Mouse (Mus musculus): ENCODE data around the gene Aox4. TPM values are rescaled to one million over a fixed set of nuclear protein-coding genes. Genes with fewer than 3 reads are reported as not detected.

The Aox4 gene
- polyA plus RNA-seq, 1 experiment from 2014 or later, result 30.0 TPM

DNA sequence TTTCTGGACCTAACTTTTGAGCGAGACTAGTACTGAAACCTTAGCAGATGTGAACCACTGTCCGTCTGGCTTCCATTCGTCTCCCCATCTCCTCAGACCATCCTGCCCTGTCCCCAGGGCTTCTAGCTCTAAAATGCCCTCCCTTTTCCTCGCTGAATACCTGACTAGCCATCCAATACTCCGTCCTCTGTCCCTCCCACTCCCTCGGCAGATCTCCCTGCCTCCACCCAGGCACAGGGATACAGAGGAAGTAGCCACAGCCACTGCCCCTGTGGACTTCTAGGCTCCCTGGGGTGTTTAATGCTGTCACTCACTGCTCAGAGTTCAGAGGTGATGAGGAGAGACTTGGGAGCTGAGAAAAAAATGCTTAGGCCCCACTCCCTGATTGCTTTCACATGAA lies 91.8 kb downstream of the Aox4 start:
- H3K4me2 ChIP-seq (replicated peaks), result no peak overlapping the region
- no peaks in the 10 kb centered on the region for H3K27me3 ChIP-seq
- H3K4me1 ChIP-seq, result peaks cover 20% of the 10 kb centered on the region
- no peaks in the 10 kb centered on the region for H3K9me3 ChIP-seq (replicated peaks)
- 65% methylated on average over 6 of the region's 6 CpGs for WGBS
- ATAC-seq (ENCODE audit: insufficient number of reproducible peaks, low FRiP score, low TSS enrichment, low read depth), result no peak
- no peaks in the 10 kb centered on the region for H3K36me3 ChIP-seq
- no peak overlapping the region for H3K9ac ChIP-seq
- H3K4me3 ChIP-seq (replicated peaks), result no peak overlapping the region
- H3K27ac ChIP-seq (replicated peaks), result no peak overlapping the region

DNA sequence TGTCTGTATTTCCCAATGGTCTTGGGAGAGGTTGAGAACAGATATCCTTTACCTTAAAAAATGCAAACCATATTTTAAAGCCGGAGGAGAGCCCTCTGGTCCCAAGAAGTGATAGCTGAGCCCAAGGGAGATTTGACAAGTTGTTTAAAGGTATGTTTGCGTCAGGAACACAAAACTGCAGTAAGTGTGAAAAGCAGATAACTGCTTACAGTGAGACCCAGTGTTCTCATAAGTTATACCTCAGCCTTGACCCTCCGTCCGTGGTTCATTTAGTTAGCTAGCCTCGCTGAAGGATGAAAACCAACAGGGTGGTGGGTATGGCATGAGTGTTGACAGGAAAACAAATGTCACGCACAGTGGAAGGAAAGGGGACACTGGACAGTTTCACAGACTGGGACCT lies 92.8 kb downstream of the Aox4 start:
- Histone ChIP-seq H3K4me3 (replicated peaks) (no peak overlapping the region), H3K4me1 (peaks cover 20% of the 10 kb centered on the region), H3K27me3 (no peaks in the 10 kb centered on the region), H3K9me3 (replicated peaks) (no peaks in the 10 kb centered on the region), H3K4me2 (replicated peaks) (no peak overlapping the region), H3K9ac (no peak overlapping the region), H3K36me3 (no peaks in the 10 kb centered on the region), H3K27ac (replicated peaks) (peak overlapping the region; percentile 80)
- ATAC-seq (ENCODE audit: insufficient number of reproducible peaks, low FRiP score, low TSS enrichment, low read depth), result no peak
- 87% methylated on average over 6 of the region's 6 CpGs for WGBS

DNA sequence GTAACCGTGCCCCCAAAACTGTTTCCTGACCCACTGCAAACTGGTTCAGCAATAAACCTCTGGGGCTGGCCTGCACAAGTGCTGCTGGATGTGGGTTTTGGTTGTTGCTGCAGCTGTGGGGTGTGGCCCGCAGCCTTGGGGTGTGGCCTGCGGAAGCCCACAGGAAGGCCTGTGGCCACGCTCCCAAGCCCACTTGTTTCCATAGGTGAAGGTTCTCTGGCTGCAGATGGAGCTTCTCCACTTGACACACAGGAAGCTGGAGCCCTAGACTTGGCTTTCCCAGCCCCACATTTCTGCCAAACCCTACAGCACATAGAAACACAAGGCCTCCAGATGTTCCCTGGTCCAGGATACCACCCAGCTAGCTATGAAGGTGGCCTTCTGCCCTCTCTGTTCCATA lies 93.5 kb downstream of the Aox4 start:
- H3K4me3 ChIP-seq (replicated peaks), result no peak overlapping the region
- peaks cover 20% of the 10 kb centered on the region for H3K4me1 ChIP-seq
- peak overlapping the region; percentile 80 for H3K27ac ChIP-seq (replicated peaks)
- H3K27me3 ChIP-seq, result no peaks in the 10 kb centered on the region
- WGBS, result 45% methylated on average over 4 of the region's 4 CpGs
- H3K4me2 ChIP-seq (replicated peaks), result no peak overlapping the region
- ATAC-seq (ENCODE audit: insufficient number of reproducible peaks, low FRiP score, low TSS enrichment, low read depth), result peak; percentile 82
- H3K36me3 ChIP-seq, result no peaks in the 10 kb centered on the region
- H3K9ac ChIP-seq, result no peak overlapping the region
- H3K9me3 ChIP-seq (replicated peaks), result no peaks in the 10 kb centered on the region

DNA sequence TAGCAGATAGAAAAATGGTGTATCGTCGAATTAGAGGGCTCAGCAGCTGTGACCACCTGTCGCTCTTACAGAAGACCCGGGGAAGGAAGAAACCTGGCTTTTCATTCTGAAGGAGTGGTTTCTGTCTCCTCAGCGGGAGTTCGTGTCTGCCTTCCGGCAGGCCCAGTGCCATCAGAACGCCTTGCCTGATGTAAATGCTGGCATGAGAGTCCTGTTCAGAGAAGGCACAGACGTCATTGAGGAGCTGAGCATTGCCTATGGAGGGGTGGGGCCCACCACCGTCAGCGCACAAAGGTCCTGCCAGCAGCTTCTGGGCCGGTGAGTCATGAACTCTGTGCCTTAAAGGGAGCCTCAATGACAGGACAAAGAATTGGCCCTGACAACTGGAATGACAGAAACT lies 94.1 kb downstream of the Aox4 start:
- Histone ChIP-seq H3K4me3 (replicated peaks) (no peak overlapping the region), H3K27me3 (no peaks in the 10 kb centered on the region), H3K36me3 (no peaks in the 10 kb centered on the region), H3K4me2 (replicated peaks) (no peak overlapping the region), H3K9ac (no peak overlapping the region), H3K9me3 (replicated peaks) (no peaks in the 10 kb centered on the region), H3K4me1 (peaks cover 20% of the 10 kb centered on the region), H3K27ac (replicated peaks) (peak overlapping the region; percentile 80)
- WGBS, result 49% methylated on average over 12 of the region's 12 CpGs
- peak; percentile 78 for ATAC-seq (ENCODE audit: insufficient number of reproducible peaks, low FRiP score, low TSS enrichment, low read depth)

DNA sequence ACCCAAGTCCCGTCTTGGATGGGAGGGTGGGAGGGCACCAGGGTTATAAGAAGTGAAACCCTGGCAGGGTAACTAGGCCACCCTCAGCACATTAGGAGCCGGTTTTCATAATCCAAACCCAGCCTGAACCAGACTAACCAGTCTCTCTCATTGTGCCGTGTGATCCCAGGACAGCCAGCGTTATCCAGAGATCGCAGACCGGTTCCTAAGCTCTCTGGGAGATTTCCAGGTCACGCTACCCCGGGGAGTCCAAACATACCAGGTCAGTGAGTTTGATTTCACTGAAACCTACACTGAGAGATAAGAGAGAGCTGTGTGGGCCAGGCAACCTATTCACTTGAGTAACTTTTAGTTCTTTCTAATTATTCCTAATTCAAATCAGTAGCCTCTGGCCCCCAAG lies 97.0 kb downstream of the Aox4 start:
- WGBS, result 54% methylated on average over 8 of the region's 8 CpGs
- no peak overlapping the region for H3K9ac ChIP-seq
- no peak for ATAC-seq (ENCODE audit: insufficient number of reproducible peaks, low FRiP score, low TSS enrichment, low read depth)
- H3K4me3 ChIP-seq (replicated peaks), result no peak overlapping the region
- H3K36me3 ChIP-seq, result no peaks in the 10 kb centered on the region
- no peak overlapping the region for H3K4me2 ChIP-seq (replicated peaks)
- no peak overlapping the region for H3K27ac ChIP-seq (replicated peaks)
- H3K9me3 ChIP-seq (replicated peaks), result no peaks in the 10 kb centered on the region
- H3K4me1 ChIP-seq, result peaks cover 20% of the 10 kb centered on the region
- no peaks in the 10 kb centered on the region for H3K27me3 ChIP-seq

DNA sequence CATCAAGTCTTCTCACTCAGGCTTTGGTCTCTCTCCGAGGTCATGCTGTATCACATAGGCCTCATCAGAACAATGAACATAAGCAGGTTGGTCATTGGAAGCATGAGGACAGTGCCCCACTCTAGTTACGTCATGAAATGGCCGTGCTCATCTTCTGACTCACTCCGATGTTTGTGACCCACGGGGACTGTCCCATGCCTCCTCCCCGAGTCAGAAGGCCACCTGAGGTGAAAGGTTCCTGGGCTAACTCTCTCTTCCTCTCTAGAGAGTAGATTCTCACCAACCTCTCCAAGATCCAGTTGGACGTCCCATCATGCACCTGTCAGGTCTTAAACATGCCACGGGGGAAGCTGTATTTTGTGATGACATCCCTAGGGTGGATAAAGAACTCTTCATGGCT lies 98.4 kb downstream of the Aox4 start:
- Histone ChIP-seq H3K4me3 (replicated peaks) (no peak overlapping the region), H3K36me3 (no peaks in the 10 kb centered on the region), H3K4me2 (replicated peaks) (no peak overlapping the region), H3K27me3 (no peaks in the 10 kb centered on the region), H3K27ac (replicated peaks) (no peak overlapping the region), H3K4me1 (peaks cover 15% of the 10 kb centered on the region), H3K9me3 (replicated peaks) (no peaks in the 10 kb centered on the region), H3K9ac (no peak overlapping the region)
- WGBS, result 89% methylated on average over 8 of the region's 8 CpGs
- ATAC-seq (ENCODE audit: insufficient number of reproducible peaks, low FRiP score, low TSS enrichment, low read depth), result no peak

DNA sequence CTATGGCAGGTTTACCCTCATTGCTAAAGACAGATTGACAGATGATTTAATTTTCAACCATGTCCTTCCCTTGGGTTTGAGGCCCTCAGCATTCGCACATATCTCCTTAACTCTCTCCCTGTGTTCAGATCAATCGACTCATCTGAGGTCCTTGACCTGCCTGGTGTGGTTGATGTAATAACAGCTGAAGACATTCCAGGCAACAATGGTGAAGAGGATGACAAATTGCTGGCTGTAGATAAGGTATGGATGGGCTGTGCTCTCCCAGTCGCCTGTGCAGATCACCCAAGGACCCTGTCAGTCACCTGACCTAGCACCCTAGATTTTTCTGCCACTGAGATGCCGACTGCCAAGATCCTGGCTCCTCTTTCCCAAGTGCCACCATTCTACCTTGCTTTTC lies 99.7 kb downstream of the Aox4 start:
- ATAC-seq (ENCODE audit: insufficient number of reproducible peaks, low FRiP score, low TSS enrichment, low read depth), result no peak
- Histone ChIP-seq H3K36me3 (no peaks in the 10 kb centered on the region), H3K9me3 (replicated peaks) (no peaks in the 10 kb centered on the region), H3K27ac (replicated peaks) (no peak overlapping the region), H3K4me1 (peaks cover 3% of the 10 kb centered on the region; the same call in 1 of the 2 replicates), H3K9ac (no peak overlapping the region), H3K4me3 (replicated peaks) (no peak overlapping the region), H3K4me2 (replicated peaks) (no peak overlapping the region), H3K27me3 (no peaks in the 10 kb centered on the region)
- 81% methylated on average over 4 of the region's 4 CpGs for WGBS

DNA sequence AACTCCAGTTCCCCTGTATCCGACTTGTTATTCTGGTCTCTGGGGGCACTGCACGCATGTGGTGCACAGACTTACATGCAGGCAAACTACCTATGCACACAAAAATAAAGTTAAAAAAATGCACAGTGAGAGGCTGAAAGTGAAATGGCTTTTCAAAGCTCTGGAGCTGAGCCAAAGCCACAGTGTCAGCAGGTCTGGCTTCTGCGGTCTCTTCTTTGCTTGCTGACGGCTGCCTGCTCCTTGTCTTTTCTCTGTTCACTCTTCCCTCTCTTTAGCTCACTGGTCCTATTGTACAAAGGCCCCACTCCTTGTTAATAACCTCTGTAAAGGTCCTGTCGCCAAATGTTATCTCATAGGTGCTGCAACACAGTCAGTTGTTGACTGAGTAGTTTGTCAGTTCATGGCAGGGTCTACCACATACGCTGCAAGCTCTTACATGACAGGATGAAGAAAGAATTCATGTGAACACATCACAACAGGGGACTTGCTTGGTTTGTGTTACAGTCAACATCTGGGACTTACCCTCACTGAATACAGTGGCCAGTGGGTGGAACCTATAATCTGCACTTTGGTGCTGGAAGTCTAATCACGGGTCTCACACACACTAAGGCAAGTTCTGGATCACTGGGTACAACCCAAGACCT lies 101.1 kb downstream of the Aox4 start:
- ATAC-seq (ENCODE audit: insufficient number of reproducible peaks, low FRiP score, low TSS enrichment, low read depth), result no peak
- Histone ChIP-seq H3K9ac (no peak overlapping the region), H3K27ac (replicated peaks) (no peak overlapping the region), H3K4me1 (no peaks in the 10 kb centered on the region), H3K9me3 (replicated peaks) (no peaks in the 10 kb centered on the region), H3K4me2 (replicated peaks) (no peak overlapping the region), H3K36me3 (no peaks in the 10 kb centered on the region), H3K4me3 (replicated peaks) (no peak overlapping the region), H3K27me3 (no peaks in the 10 kb centered on the region)
- 56% methylated on average over 7 of the region's 7 CpGs for WGBS

DNA sequence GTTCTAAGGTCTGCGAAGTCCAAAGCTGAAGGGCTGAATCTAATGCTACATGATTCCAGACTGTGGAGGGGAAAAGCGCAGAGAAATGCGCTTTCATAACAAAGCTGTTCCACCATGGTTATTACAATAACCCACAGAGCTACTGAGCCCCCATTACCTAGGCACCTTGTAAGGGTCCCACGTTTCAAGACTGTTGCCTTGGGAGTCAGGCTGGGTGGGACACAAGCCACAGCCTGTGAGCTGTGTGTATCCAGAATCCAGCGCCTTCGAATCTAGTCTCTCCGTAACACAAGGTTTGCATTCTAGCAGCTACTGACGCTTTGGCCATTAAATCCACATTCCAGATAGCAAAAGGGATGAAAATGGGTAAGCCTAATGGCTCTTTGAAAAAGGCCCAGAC lies 103.0 kb downstream of the Aox4 start:
- no peak overlapping the region for H3K4me3 ChIP-seq (replicated peaks)
- H3K4me1 ChIP-seq, result no peaks in the 10 kb centered on the region
- H3K9ac ChIP-seq, result no peak overlapping the region
- no peaks in the 10 kb centered on the region for H3K36me3 ChIP-seq
- no peaks in the 10 kb centered on the region for H3K9me3 ChIP-seq (replicated peaks)
- no peak overlapping the region for H3K4me2 ChIP-seq (replicated peaks)
- H3K27ac ChIP-seq (replicated peaks), result no peak overlapping the region
- no peaks in the 10 kb centered on the region for H3K27me3 ChIP-seq
- WGBS, result 80% methylated on average over 8 of the region's 8 CpGs
- ATAC-seq (ENCODE audit: insufficient number of reproducible peaks, low FRiP score, low TSS enrichment, low read depth), result no peak

DNA sequence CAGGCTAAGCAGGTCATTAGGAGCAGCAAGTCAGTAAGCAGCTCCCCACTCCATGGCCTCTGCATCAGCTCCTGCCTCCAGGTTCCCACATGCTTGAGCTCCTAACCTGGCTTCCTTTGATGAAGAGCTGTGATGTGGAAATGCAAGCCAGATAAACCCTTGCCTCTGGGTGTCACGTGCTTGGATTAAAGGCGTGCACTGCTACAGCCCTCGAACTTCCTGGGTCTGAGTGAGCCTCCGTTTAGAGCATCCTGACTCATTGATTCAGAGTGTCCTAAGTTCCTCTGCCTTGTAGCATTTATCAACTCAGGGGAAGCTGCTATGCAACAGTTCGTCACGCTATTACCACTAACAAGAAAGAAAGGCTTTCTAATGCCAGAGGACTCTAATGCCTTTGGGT lies 105.3 kb downstream of the Aox4 start:
- Histone ChIP-seq H3K9me3 (replicated peaks) (no peaks in the 10 kb centered on the region), H3K4me1 (no peaks in the 10 kb centered on the region), H3K4me2 (replicated peaks) (no peak overlapping the region), H3K9ac (no peak overlapping the region), H3K27ac (replicated peaks) (no peak overlapping the region), H3K4me3 (replicated peaks) (no peak overlapping the region), H3K27me3 (no peaks in the 10 kb centered on the region), H3K36me3 (no peaks in the 10 kb centered on the region)
- no peak for ATAC-seq (ENCODE audit: insufficient number of reproducible peaks, low FRiP score, low TSS enrichment, low read depth)
- WGBS, result 59% methylated on average over 6 of the region's 6 CpGs

All from embryonic facial prominence, embryonic 15.5 days (tissue).